Comparison of ENCODE assay signal across 17 mouse cellular contexts in the genomic region with DNA sequence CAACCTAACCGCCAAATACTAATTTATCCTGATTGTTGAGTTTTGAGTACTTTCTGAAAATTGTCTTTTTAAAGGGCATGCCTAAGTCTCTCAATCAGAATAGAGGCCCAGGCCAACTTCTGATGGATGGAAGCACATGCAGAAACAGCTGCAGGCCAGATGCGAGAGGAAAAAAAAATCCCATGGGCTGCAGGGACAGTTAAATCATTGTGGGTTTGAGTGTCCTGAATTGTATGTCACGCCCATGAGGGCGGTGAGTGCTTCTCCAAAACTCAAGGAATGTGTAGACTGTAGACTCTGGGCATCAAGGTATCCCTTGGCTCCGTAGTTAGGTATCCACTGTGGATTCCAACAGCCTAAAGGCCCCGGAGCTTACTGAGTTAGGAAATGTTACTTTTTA. TPM values are rescaled to one million over a fixed set of nuclear protein-coding genes. Genes with fewer than 3 reads are reported as not detected.
DNase-seq lines count a peak whose midpoint lies in the region; ATAC-seq and TF ChIP-seq lines count a peak whose summit lies in the region.
"Had no signal": no experiment of that assay in that cellular context is flagged by ENCODE, and none has a peak within 500 bp of the region (broad histone marks: within the 10 kb centered on the region; RNA-seq: fewer than 3 reads in every experiment).

No protein-coding gene starts in this region.

- no peaks in the 10 kb centered on the region for H3K36me3 ChIP-seq in limb, embryonic 13.5 days
- H3K36me3 ChIP-seq: embryonic facial prominence, embryonic 12.5 days; forebrain, embryonic 12.5 days; liver, embryonic 15.5 days had no signal

- no peak overlapping the region for H3K4me2 ChIP-seq in limb, embryonic 13.5 days (replicated peaks)
- H3K4me2 ChIP-seq: embryonic facial prominence, embryonic 12.5 days; forebrain, embryonic 12.5 days; liver, embryonic 15.5 days; midbrain, embryonic 11.5 days had no signal

- H3K9ac ChIP-seq in limb, embryonic 13.5 days: no peak overlapping the region
- H3K9ac ChIP-seq: embryonic facial prominence, embryonic 12.5 days; forebrain, embryonic 12.5 days; liver, embryonic 15.5 days had no signal

- H3K4me3 ChIP-seq in limb, embryonic 13.5 days: no peak overlapping the region
- H3K4me3 ChIP-seq in layer of hippocampus, adult 2 months: no peak overlapping the region
- H3K4me3 ChIP-seq: embryonic facial prominence, embryonic 12.5 days; forebrain, embryonic 12.5 days; liver, embryonic 15.5 days had no signal

- H3K4me1 ChIP-seq in limb, embryonic 13.5 days: peaks cover 27% of the 10 kb centered on the region

- intact Hi-C loops in gastrocnemius, postnatal 14 days (cut with DNase I; ENCODE audit: low total_unique reads): no loop called here
- intact Hi-C loops in gastrocnemius, postnatal 36 days (cut with DNase I): no loop called here

- no peaks in the 10 kb centered on the region for H3K9me3 ChIP-seq in limb, embryonic 13.5 days
- H3K9me3 ChIP-seq: embryonic facial prominence, embryonic 12.5 days; forebrain, embryonic 12.5 days; liver, embryonic 15.5 days had no signal

- peak; percentile 47 for DNase-seq in gastrocnemius, postnatal 14 days
- DNase-seq in gastrocnemius, postnatal 36 days: no peak
- peak; percentile 24 for DNase-seq in adipocyte (ENCODE audit: low spot score)
- peak; percentile 46 for DNase-seq in heart, adult 8-10 months (ENCODE audit: low spot score)
- DNase-seq in adrenal gland, adult 2 months: no peak
- no peak for DNase-seq in T-cell, adult 2 months (ENCODE audit: low spot score)
- no peak for DNase-seq in layer of hippocampus, adult 2 months (ENCODE audit: low spot score in 2 of 2)
- DNase-seq: adrenal gland, postnatal 10 days; cerebellum, adult 9-10 months; kidney, adult 2 months; layer of hippocampus, postnatal 36 days had no signal

- no peak for TF ChIP-seq CTCF in layer of hippocampus, adult 2 months (conservative IDR thresholded peaks at IDR 0.05)

- no peaks in the 10 kb centered on the region for H3K27me3 ChIP-seq in limb, embryonic 13.5 days
- H3K27me3 ChIP-seq: embryonic facial prominence, embryonic 12.5 days; forebrain, embryonic 12.5 days; liver, embryonic 15.5 days had no signal

- ATAC-seq in limb, embryonic 13.5 days (ENCODE audit: low FRiP score, low read depth): no peak
- ATAC-seq: hindbrain, postnatal 0 days had no signal

- H3K27ac ChIP-seq in limb, embryonic 13.5 days: peak overlapping the region; percentile 1; the same call in 1 of the 2 replicates
- no peak overlapping the region for H3K27ac ChIP-seq in layer of hippocampus, adult 2 months
- H3K27ac ChIP-seq: embryonic facial prominence, embryonic 12.5 days; forebrain, embryonic 12.5 days; hindbrain, postnatal 0 days; liver, embryonic 15.5 days had no signal

- 68% methylated on average over 6 of the region's 6 CpGs for WGBS in limb, embryonic 13.5 days

RNA-seq across cellular contexts. Expression of gene Map3k14, which starts 26.8 kb away (rescaled TPM):
- 1 to 10 TPM; 2.2 to 2.3 TPM for total RNA-seq in gastrocnemius, postnatal 14 days (2021)
- 1 to 10 TPM; 1.9 to 2.6 TPM for total RNA-seq in gastrocnemius, postnatal 36 days (2021)
- 1 to 10 TPM; 2.7 to 3.9 (median 3.6) TPM for total RNA-seq in heart, adult 8-10 months (2022)
- polyA plus RNA-seq in limb, embryonic 13.5 days (2015; fragmentation: Nextera tagmentation; extraction: Ambion mirVana): 4.8 and 5.4 TPM in 2 replicates
- total RNA-seq in adrenal gland, adult 2 months (2021): 1 to 10 TPM; 5.3 to 9.7 TPM
- polyA plus RNA-seq in adrenal gland, adult 2 months (2012; rRNA removed): 12.6 and 18.2 TPM in 2 replicates
- total RNA-seq in layer of hippocampus, adult 2 months (2021): 1 to 10 TPM; 3.3 TPM

Comparison
In these comparisons a context has a peak if more than half of its experiments do, and no peak if none do; other contexts are left out.
1. DNase-seq: peak in gastrocnemius, postnatal 14 days (single experiment), adipocyte (single experiment) and heart, adult 8-10 months (single experiment); none in gastrocnemius, postnatal 36 days (0 of 2), adrenal gland, adult 2 months (single experiment), T-cell, adult 2 months (single experiment) and layer of hippocampus, adult 2 months (0 of 2).